Mouse (Mus musculus) adrenal gland, postnatal 25 days (tissue): ENCODE results near the gene Gm17727. TPM values are rescaled to one million over a fixed set of nuclear protein-coding genes. Genes with fewer than 3 reads are reported as not detected.
"Not testable (repeated sequence)": the region's sequence is repeated elsewhere in the genome, so short reads cannot be mapped to it uniquely, and the experiment has no call there.

ENCODE experiments used
- DNase-seq: peaks from one replicate; pipeline ENCODE4 v3.0.0; 2021; ENCODE audit warnings: mixed read lengths
- long read RNA-seq: library from polyadenylated mRNA; stranded (forward); transcript quantifications from one replicate; pipeline ENCODE4 v2.0.0, GENCODE M21; 2021
- total RNA-seq: library from RNA; stranded (reverse); gene quantifications from 2 replicates; pipeline ENCODE4 v1.2.3, GENCODE M21; 2021

Gm17727 gene
- total RNA-seq = not detected in 2 replicates
- long read RNA-seq = 0 reads

GRCm38 (mm10) chr9:35778009-35778408 lies at the start of gene Gm17727:
Gene Gm17727 (minus strand): TSS chr9:35778109.
- no peak for DNase-seq

GRCm38 (mm10) chr9:35817881-35818280 lies 40.0 kb upstream of the Gm17727 start:
- DNase-seq = not testable (repeated sequence)

GRCm38 (mm10) chr9:35798146-35798545 lies 20.2 kb upstream of the Gm17727 start:
- no peak for DNase-seq

- no peak for DNase-seq
Observed at GRCm38 (mm10) chr9:35790001-35790400, 12.1 kb upstream of the Gm17727 start, which contains the start of the genes Gm27235 and D730048I06Rik. Gene Gm27235 (minus strand): TSS chr9:35790101. Gene D730048I06Rik (minus strand): TSS chr9:35790112.

GRCm38 (mm10) chr9:35756843-35757242 lies 21.1 kb downstream of the Gm17727 start:
- DNase-seq = no peak

GRCm38 (mm10) chr9:35740749-35741148 lies 37.2 kb downstream of the Gm17727 start, which contains the start of gene Gm17677:
Gene Gm17677 (plus strand): TSS chr9:35741049.
- DNase-seq = no peak

Other genes starting within 250 kb of the Gm17727 start
- 0.52 and 0.73 TPM in 2 replicates for gene Ddx25, start 219.6 kb downstream of the Gm17727 start, total RNA-seq
- gene Pus3, start 219.5 kb downstream of the Gm17727 start, total RNA-seq = 12.8 and 13.5 TPM in 2 replicates
- 0.52 TPM in 1 of 2 replicates, not detected in the other for gene Pate2, start 207.8 kb downstream of the Gm17727 start, total RNA-seq
- 4.5 and 5.4 TPM in 2 replicates for gene Hyls1, start 207.7 kb downstream of the Gm17727 start, total RNA-seq
- gene Pate4, start 166.2 kb downstream of the Gm17727 start, total RNA-seq = not detected in 2 replicates
- gene Pate3, start 129.9 kb downstream of the Gm17727 start, total RNA-seq = not detected in 2 replicates
- not detected in 2 replicates for gene Pate1, start 90.7 kb downstream of the Gm17727 start, total RNA-seq
- gene Gm17677, start 37.1 kb downstream of the Gm17727 start, total RNA-seq = not detected in 2 replicates
- not detected in 2 replicates for gene Gm27235, start 12.0 kb upstream of the Gm17727 start, total RNA-seq
- gene D730048I06Rik, start 12.0 kb upstream of the Gm17727 start, total RNA-seq = not detected in 2 replicates
- gene 9230110F15Rik, start 66.0 kb upstream of the Gm17727 start, total RNA-seq = not detected in 2 replicates
- not detected in 2 replicates for gene 9230113P08Rik, start 130.3 kb upstream of the Gm17727 start, total RNA-seq